Mouse (Mus musculus) lung, adult 2 months (tissue): ENCODE measurements around the gene 4933425L06Rik. TPM values are rescaled to one million over a fixed set of nuclear protein-coding genes. Genes with fewer than 3 reads are reported as not detected.

Source experiments
- DNase-seq: peaks from one replicate; pipeline ENCODE4 v3.0.0; 2022
- H3K4me1 ChIP-seq: fragments of 200-500 bp; 2 replicates; pipeline ENCODE4 v1.6.1; 2011; ENCODE audit warnings: low read length; ENCODE audit not compliant: control insufficient read depth, insufficient read depth
- H3K4me3 ChIP-seq: fragments of 200-500 bp; replicated peaks from 2 replicates; pipeline ENCODE3; 2011; ENCODE audit warnings: low read depth, mild to moderate bottlenecking, control low read depth, low read length; ENCODE audit errors: extremely low read depth
- CTCF ChIP-seq: fragments of 200-500 bp; IDR thresholded peaks from 2 replicates; pipeline ENCODE4 v1.5.1; 2011; ENCODE audit warnings: mild to moderate bottlenecking, low read length, control low read depth; ENCODE audit not compliant: insufficient read depth
- POLR2A ChIP-seq: fragments of 200-500 bp; IDR thresholded peaks from 2 replicates; pipeline ENCODE4 v1.6.1; 2011; ENCODE audit warnings: low read depth, mild to moderate bottlenecking, control low read depth, low read length, borderline replicate concordance; ENCODE audit errors: extremely low read depth
- WGBS: fragments of 180-500 bp; shearing (Covaris S2); methylation state at CpG from one replicate; pipeline ENCODE4 v1.1.7; 2018; 5-methylcytosine and 5-hydroxymethylcytosine counted together
- polyA plus RNA-seq: library from polyadenylated mRNA; depleted of rRNA; stranded (reverse); fragments of >200 nt; gene quantifications from 2 replicates; pipeline ENCODE4 v1.2.3, GENCODE M21; 2012

Gene 4933425L06Rik
- polyA plus RNA-seq, 1 experiment = not detected

DNA sequence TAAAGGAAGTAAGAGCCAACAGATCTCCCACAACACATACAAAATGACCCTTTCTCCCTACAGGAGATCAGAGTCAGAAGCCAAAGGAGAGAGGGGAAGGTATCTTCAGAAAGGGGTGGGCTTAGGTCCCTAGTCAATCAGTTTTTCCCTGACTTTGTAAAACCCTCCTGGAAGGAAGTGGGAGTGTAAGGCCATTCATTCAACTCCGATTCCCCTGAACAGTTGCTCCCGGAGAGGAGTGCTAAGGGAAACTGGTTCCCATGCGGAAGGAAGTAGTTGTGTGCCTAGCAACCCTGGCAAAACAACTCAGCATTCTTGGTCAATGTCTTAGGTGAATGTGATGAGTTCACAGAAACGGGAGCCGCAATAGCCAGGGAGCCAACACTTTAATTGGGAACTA lies 26.5 kb upstream of the 4933425L06Rik start:
- H3K4me3 ChIP-seq = no peak overlapping the region
- DNase-seq = no peak
- H3K4me1 ChIP-seq = peaks cover 4% of the 10 kb centered on the region; the same call in 1 of the 2 replicates
- WGBS = 10% methylated on average over 5 of the region's 5 CpGs
- no peak for TF ChIP-seq POLR2A
- no peak for TF ChIP-seq CTCF

DNA sequence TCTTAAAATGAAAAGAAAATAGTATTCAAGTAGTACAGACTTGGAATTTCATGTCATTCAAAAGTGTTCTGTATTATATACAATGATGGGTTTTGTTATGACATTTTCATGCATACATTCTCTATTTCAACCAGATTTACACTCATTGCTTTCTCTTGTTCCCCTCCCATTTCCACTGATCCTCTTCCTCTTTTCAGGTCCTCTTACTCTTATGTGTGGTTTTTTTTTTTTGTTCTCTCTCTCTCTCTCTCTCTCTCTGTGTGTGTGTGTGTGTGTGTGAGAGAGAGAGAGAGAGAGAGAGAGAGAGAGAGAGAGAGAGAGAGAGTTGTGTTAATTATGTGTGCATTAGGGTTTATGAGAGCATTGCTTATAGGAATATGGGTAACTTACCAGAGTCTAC lies 15.8 kb upstream of the 4933425L06Rik start:
- no peak overlapping the region for H3K4me3 ChIP-seq
- no peak for DNase-seq
- H3K4me1 ChIP-seq = no peaks in the 10 kb centered on the region
- no peak for TF ChIP-seq POLR2A
- TF ChIP-seq CTCF = no peak

DNA sequence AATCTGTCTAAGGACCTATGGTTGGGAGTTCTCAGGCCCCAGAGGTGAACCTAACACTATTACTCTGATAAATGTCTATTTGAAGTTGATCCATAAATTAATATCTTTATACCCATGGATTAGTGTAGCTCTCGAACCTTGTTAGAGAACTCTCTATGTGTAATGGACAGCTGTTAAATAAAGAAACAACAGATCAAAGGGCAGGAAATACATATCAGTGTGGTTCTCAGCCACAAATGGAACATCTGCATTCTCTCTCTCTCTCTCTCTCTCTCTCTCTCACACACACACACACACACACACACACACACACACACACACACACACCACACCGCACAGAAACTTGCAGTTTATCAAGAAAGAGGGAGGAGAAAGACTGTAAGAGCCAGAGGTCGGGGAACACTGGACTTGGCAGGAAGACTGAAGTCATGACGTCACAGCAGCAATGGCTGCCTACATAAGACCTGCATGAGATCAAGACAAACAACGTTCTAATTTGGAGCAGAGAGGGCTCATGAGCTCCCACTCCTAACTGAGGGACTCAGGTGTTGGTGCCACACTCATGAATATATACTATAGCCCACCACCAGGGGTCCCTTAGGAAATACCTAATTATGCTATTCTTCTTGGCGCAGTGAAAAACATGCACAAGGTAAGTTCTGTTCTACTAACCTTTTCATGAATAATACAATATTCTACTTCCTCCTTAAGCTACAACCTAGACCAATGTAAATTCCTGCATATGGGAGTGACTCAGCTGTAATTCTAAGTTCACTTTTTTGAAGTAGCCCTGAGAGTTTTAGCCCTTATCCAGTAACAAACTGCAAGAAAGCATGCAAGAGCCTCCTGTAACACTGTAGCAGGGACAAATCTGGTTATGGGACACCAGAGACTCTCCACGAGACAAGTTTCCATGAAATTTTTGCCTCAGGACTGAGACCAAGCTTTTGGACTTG lies 14.8 kb upstream of the 4933425L06Rik start:
- no peak for DNase-seq
- 49% methylated on average over 7 of the region's 7 CpGs for WGBS
- Histone ChIP-seq H3K4me3 (no peak overlapping the region), H3K4me1 (no peaks in the 10 kb centered on the region)
- TF ChIP-seq POLR2A = no peak
- no peak for TF ChIP-seq CTCF

DNA sequence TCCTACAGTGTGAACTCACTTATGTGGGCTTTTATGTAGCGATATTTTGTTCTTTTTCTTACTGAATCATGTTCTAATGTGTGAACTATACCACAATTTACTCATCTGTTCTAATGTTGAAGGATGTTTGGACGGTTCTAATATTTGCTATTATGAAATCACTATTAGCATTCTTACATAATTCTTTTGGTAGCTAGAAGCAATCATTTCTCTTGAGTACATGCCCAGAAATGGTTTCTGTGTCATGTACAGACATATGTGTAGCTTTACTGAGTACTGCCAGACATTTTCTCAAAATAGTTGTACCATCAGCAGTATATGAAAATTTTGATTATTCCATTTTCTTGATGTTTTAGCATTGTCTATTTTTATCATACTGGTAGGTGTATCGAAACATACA lies 7.4 kb downstream of the 4933425L06Rik start:
- no peak for TF ChIP-seq POLR2A
- TF ChIP-seq CTCF = no peak
- no peak for DNase-seq
- Histone ChIP-seq H3K4me1 (no peaks in the 10 kb centered on the region), H3K4me3 (no peak overlapping the region)
- 79% methylated on average over 3 of the region's 3 CpGs for WGBS

DNA sequence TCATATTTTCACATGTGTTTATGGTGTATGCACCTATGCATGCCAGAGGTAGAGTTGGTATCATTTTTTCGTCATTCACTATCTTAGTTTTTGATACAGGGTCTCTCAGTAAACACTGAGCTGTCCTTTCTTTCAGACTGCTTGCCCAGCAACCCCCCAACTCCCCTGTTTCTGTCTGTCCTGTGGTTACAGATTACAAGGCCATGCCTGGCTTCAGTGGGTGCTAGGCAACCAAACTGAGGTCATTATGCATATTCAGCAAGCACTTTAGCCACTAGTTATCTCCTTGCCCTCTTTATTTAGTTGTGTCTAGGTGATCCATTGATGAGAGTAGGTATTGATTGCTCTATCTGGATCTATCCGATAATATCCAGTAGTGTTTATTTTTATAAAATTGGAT lies 14.4 kb downstream of the 4933425L06Rik start:
- Histone ChIP-seq H3K4me1 (no peaks in the 10 kb centered on the region), H3K4me3 (no peak overlapping the region)
- no peak for TF ChIP-seq POLR2A
- WGBS = 68% methylated on average over 2 of the region's 2 CpGs
- no peak for DNase-seq

DNA sequence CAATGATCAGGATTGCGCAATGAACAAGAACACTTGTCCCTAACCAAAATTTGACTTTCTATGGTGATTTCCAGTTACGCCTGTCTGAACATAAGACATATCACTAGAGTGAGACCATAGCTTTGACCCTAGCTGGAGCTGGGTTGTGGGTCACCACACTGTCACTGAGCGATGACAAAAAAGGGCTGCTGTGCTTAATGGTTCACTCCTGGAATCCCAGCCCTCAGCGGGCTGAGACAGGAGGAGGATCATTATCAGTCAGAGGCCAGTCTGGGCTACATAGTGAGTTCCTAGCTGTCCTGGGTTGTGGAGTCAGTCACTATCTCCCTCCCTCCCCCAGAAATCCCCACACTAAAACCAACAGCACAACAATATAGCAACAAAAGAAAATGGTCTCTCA lies 18.8 kb downstream of the 4933425L06Rik start:
- H3K4me1 ChIP-seq = no peaks in the 10 kb centered on the region
- DNase-seq = no peak
- TF ChIP-seq POLR2A (no peak), CTCF (no peak)
- no peak overlapping the region for H3K4me3 ChIP-seq
- WGBS = 84% methylated on average over 4 of the region's 4 CpGs

DNA sequence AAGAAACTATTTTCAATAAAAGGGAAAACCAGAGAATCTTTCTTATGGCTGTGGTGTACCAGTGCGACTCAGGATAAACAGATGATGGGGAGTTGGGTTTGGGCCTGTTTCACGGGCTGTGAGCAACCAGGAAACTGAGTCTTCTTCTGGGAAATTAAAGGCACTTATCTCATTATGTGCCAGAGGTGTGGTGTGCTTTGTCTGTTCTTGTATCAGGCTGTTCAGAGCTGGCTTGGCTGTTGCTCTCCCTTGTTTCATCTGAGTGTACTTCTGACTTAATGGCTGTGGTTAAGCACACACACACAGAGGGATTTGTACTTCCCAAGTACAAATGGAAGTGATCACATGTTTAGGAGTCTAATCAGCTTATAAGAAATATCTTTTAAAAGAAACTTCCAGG lies 22.5 kb downstream of the 4933425L06Rik start:
- 47% methylated on average over 2 of the region's 2 CpGs for WGBS
- no peak overlapping the region for H3K4me3 ChIP-seq
- H3K4me1 ChIP-seq = no peaks in the 10 kb centered on the region
- TF ChIP-seq POLR2A (no peak), CTCF (no peak)
- DNase-seq = no peak

DNA sequence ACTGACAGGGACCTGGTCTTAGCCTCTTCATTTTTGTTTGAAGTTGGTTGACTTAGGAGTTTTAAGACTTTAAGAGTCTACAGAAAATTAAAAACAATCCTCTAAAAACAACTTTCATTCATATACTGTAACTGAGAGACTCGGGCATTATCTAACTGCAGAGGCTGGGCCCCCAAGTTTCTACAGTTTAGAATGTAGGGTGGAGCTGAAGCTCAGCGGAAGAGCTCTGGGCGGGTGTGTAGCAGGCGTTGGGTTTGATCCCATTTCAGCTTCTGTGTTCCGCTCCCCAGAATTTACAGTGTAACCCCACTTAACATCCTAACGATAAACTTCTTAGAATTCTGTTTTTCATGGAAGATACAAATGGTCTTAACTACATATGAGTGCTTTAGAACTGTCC lies 29.7 kb downstream of the 4933425L06Rik start:
- Histone ChIP-seq H3K4me3 (no peak overlapping the region), H3K4me1 (no peaks in the 10 kb centered on the region)
- WGBS = 91% methylated on average over 6 of the region's 6 CpGs
- no peak for DNase-seq
- no peak for TF ChIP-seq CTCF
- no peak for TF ChIP-seq POLR2A

DNA sequence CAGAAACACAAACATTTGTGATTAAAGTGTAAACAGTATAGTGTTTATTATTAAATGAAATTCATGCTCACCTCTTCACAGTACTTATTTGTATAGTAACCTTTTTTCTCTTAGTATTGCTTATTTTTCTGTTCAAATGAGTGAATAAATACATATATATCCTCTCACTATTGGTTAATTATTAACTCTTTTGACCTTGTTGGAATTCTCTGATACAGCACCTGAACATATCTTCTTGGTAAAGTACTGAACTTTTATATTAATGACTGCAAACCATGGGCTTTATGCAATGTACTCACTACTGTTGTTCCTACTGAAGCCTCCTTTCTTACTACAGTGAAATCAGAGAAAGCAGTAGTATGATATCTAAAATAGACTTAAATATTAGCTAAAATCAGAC lies 39.7 kb downstream of the 4933425L06Rik start:
- Histone ChIP-seq H3K4me1 (no peaks in the 10 kb centered on the region), H3K4me3 (no peak overlapping the region)
- DNase-seq = no peak
- no peak for TF ChIP-seq CTCF
- no peak for TF ChIP-seq POLR2A

DNA sequence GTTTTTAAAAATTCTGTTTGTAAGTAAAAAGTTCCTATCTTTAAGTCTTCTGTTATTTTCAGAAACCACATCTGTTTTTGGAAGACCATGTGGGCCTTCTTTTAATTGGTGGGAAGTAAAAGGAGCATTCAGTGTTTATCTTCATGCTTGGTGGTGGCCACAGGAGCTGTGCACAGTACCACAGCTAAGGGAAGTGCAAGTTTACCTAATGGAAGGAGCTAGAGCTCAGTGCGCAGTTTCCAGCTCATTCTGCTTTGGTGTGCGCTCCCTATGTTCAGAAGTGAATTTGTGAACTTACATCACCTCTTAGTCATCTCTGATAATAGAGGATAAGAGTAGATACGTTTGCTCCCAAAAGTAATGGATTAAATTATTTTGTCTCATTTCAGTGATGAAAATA lies 40.2 kb downstream of the 4933425L06Rik start:
- DNase-seq = no peak
- TF ChIP-seq POLR2A = no peak
- no peak for TF ChIP-seq CTCF
- Histone ChIP-seq H3K4me1 (no peaks in the 10 kb centered on the region), H3K4me3 (no peak overlapping the region)
- WGBS = 80% methylated on average over 3 of the region's 3 CpGs
